Mouse (Mus musculus): ENCODE data around the gene Eef1akmt3.
"Not testable (repeated sequence)": the region's sequence is repeated elsewhere in the genome, so short reads cannot be mapped to it uniquely, and the experiment has no call there.

The Eef1akmt3 gene

GRCm38 (mm10) chr10:127041274-127041766 is at the start of gene Eef1akmt3, which contains the start of gene Mettl1:
Gene Eef1akmt3 (minus strand): TSS chr10:127041513.
Gene Mettl1 (plus strand): TSS chr10:127041414.
- peak; percentile 68 for DNase-seq (ENCODE audit: low spot score)

DNA sequence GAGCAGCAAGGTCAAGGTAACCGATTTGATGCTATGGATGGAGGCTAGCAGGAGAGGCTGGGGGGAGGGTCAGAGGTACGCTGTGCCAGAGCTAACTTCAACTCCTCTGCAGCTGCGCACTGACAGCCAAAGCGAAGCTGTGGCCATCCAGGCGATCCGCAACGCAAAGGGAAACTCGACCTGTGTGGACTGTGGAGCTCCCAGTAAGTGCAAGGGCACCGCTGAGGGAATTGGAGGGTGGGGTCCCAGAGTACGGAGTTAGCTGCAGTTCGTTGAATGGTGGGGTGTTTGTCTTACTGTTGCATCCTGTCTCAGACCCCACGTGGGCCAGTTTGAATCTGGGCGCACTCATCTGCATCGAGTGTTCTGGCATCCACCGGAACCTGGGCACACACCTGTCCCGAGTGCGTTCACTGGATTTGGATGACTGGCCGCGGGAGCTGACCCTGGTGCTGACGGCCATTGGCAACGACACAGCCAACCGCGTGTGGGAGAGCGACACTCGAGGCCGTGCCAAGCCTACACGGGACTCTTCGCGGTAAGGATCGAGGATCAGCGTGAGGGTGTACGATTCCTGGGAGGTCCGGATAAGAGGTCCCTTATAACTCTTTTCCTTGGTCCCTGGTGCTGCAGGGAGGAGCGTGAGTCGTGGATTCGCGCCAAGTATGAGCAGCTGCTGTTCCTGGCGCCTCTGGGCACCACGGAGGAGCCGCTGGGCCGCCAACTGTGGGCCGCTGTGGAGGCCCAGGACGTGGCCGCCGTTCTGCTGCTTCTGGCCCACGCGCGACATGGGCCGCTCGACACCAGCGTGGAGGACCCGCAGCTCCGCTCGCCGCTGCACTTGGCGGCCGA is 49.5 kb upstream of the Eef1akmt3 start:
- peak; percentile 80 for DNase-seq (ENCODE audit: low spot score)

- no peak for DNase-seq (ENCODE audit: low spot score)
Observed at GRCm38 (mm10) chr10:127085633-127086032, 44.3 kb upstream of the Eef1akmt3 start.

- DNase-seq (ENCODE audit: low spot score) = no peak
Observed at GRCm38 (mm10) chr10:127085052-127085451, 43.7 kb upstream of the Eef1akmt3 start.

DNA sequence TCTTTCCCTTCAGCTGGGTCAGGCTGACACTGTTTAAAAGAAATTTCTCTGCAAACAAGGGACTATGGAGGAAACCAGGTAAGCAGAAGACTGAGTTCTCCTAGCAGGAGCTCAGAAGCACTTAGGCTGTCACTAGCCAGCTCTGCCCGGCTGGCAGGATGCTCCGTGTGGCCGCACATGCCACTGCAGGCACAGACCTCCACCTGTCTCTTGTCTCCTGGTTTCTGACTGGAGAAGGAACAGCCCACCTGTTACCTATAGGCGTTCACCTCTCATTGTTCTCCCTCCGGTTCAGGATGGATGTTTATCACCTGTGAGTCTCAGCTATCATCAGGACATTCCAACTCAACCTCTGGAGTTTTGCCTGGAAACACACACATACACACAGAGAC is 42.6 kb upstream of the Eef1akmt3 start:
- DNase-seq (ENCODE audit: low spot score) = no peak

DNA sequence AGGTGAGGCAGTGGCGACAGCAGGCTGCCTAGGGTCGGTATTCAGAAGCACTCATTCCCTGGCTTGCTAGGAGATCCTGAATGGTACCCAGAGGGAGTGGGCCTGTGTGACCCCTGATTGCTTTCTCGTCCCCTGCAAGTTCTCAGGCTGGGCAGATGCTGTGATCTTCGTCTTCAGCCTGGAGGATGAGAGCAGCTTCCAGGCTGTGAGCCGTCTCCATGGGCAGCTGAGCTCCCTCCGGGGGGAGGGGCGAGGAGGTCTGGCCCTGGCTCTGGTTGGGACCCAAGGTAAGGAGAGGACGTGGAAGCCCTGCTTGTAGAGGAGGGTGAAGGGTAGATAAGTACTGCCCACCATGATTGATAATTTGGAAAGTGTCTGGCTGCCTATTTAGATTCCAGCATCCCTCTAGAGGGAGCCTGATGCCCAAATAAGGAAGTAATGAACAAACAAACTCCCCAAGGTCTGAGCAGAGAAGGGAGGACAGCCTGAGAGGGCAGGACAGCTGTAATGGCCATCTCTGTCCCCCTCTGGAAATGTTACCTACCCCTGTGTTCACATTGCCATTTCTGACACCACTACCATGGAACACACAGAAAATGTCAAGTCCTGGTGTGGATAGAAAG is 42.1 kb upstream of the Eef1akmt3 start:
- DNase-seq (ENCODE audit: low spot score) = no peak

- no peak for DNase-seq (ENCODE audit: low spot score)
Observed at GRCm38 (mm10) chr10:127081996-127082620, 40.8 kb upstream of the Eef1akmt3 start.

GRCm38 (mm10) chr10:127080901-127081780 is 39.8 kb upstream of the Eef1akmt3 start:
- peak; percentile 74 for DNase-seq (ENCODE audit: low spot score)

DNA sequence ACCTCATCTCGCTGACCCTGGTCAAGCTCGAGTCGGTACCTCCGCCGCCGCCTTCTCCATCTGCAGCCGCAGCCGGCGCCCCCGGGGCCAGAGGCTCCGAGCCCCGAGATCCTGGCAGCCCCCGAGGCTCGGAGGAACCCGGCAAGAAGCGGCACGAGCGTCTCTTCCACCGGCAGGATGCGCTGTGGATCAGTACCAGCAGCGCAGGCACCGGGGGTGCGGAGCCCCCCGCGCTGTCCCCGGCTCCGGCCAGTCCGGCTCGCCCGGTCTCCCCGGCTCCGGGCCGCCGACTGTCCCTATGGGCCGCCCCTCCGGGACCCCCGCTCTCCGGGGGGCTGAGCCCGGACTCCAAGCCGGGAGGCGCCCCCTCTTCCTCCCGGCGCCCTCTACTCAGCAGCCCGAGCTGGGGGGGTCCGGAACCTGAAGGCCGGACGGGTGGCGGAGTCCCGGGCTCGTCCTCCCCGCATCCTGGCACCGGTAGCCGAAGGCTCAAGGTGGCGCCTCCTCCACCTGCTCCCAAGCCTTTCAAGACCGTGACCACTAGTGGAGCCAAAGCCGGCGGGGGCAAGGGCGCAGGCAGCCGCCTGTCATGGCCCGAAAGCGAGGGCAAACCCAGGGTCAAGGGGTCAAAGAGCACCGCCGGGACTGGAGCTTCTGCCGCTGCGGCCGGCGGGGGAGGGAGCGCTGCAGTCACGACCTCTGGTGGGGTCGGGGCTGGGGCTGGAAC is 38.5 kb upstream of the Eef1akmt3 start:
- DNase-seq (ENCODE audit: low spot score) = no peak

GRCm38 (mm10) chr10:127078677-127079575 is 37.6 kb upstream of the Eef1akmt3 start:
- no peak for DNase-seq (ENCODE audit: low spot score)

GRCm38 (mm10) chr10:127078001-127078676 is 36.8 kb upstream of the Eef1akmt3 start:
- DNase-seq (ENCODE audit: low spot score) = no peak

- no peak for DNase-seq (ENCODE audit: low spot score)
Observed at GRCm38 (mm10) chr10:127077515-127077914, 36.2 kb upstream of the Eef1akmt3 start.

- DNase-seq (ENCODE audit: low spot score) = no peak
Observed at GRCm38 (mm10) chr10:127076082-127076481, 34.8 kb upstream of the Eef1akmt3 start.

DNA sequence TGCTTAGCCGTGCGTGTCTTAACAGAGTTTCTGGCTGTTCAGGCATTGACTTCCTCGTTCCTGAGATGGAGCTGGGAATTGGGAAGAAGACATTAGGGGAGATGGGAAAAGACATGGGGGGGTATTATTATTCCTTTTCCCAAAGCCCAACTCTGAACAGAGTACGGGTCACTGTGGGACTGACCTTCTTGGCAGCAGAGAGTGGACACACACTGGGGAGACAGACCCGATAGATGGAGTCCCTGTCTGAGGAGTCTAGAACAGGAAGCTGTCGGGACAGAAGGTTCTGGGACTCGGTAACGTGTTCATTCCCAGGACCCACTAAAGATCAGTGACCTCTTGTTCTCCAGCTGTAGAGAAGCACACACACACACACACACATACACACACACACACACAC is 34.3 kb upstream of the Eef1akmt3 start:
- no peak for DNase-seq (ENCODE audit: low spot score)

GRCm38 (mm10) chr10:127075080-127075479 is 33.8 kb upstream of the Eef1akmt3 start, which contains the start of gene Agap2:
Gene Agap2 (plus strand): TSS chr10:127075284.
- DNase-seq (ENCODE audit: low spot score) = no peak

DNA sequence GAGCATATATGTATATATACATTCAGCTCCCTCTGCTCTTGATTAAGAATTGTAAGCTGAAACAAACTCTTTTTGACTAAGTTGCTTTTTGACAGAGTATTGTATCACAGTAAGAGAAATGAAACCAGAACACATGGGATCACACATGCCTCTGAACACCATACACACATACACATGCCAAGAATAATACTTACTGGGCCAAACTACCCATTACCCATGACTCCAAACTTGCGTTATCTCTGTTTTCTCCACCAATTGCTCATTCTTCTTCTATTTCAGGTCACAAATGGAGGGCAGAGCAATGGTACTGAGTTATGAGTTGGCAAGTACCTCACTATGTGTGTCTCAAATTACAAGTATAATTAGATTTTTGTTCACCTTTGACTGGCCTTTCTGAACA is 32.7 kb upstream of the Eef1akmt3 start:
- no peak for DNase-seq (ENCODE audit: low spot score)

DNA sequence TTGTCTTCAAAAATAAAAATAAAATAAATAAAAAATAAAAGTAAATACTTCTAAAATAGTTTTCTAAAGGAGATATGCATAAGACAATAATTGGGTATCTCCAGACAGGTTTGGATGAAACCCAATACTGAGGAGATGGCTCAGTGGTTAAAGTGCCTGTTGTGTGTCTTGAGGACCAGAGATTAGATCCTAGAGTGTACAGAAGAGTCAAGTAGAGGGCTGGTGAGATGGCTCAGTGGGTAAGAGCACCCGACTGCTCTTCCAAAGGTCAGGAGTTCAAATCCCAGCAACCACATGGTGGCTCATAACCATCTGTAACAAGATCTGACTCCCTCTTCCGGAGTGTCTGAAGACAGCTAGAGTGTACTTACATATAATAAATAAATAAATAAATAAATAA is 31.7 kb upstream of the Eef1akmt3 start:
- DNase-seq (ENCODE audit: low spot score) = not testable (repeated sequence)

DNA sequence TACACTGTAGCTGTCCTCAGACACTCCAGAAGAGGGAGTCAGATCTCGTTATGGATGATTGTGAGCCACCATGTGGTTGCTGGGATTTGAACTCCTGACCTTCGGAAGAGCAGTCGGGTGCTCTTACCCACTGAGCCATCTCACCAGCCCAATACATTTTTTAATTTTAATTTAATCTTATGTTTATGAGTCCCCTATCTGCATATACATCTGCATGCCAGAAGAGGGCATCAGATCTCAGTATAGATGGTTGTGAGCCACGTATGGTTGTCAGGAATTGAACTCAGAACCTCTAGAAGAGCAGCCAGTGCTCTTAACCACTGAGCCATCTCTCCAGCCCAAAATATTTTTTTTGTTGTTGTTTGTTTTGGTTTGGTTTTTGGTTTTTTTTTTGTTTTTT is 31.0 kb upstream of the Eef1akmt3 start:
- not testable (repeated sequence) for DNase-seq (ENCODE audit: low spot score)

GRCm38 (mm10) chr10:127071203-127071602 is 29.9 kb upstream of the Eef1akmt3 start:
- DNase-seq (ENCODE audit: low spot score) = no peak
